Mouse (Mus musculus) myocyte (in vitro differentiated cells): ENCODE results near the gene Hoxc9.

ENCODE experiments used
- CEBPB ChIP-seq: IDR thresholded peaks from 2 replicates; pipeline ENCODE4 v1.6.1; 2011; ENCODE audit warnings: mild to moderate bottlenecking, moderate library complexity; ENCODE audit not compliant: poor library complexity, insufficient read depth, severe bottlenecking
- E2F4 ChIP-seq: IDR thresholded peaks from one replicate; pipeline ENCODE4 v1.6.1; 2011; ENCODE audit warnings: mild to moderate bottlenecking, control low read depth, moderate library complexity; ENCODE audit not compliant: insufficient read depth
- MAX ChIP-seq: IDR thresholded peaks from one replicate; pipeline ENCODE4 v1.6.1; 2011; ENCODE audit warnings: low read depth, mild to moderate bottlenecking, control low read depth
- MYOD1 ChIP-seq, 3 experiments: IDR thresholded peaks; one replicate each; pipeline ENCODE4 v1.6.1; 2011; ENCODE audit warnings: control low read depth in 2 of 3, low read depth in 2 of 3, mild to moderate bottlenecking in 2 of 3, moderate library complexity in 1 of 3; ENCODE audit not compliant: insufficient read length in 2 of 3, control insufficient read depth in 1 of 3
- MYOG ChIP-seq, 3 experiments: IDR thresholded peaks; one replicate each; pipeline ENCODE4 v1.6.1; 2011; ENCODE audit warnings: control low read depth in 2 of 3, low read depth in 2 of 3, mild to moderate bottlenecking in 2 of 3; ENCODE audit not compliant: insufficient read length in 2 of 3, control insufficient read depth in 1 of 3, insufficient read depth in 1 of 3
- POLR2A ChIP-seq: IDR thresholded peaks from one replicate; pipeline ENCODE4 v1.6.1; 2011; ENCODE audit warnings: low read depth, mild to moderate bottlenecking, control low read depth, moderate library complexity; ENCODE audit not compliant: insufficient read length
- POLR2AphosphoS2 ChIP-seq: IDR thresholded peaks from one replicate; pipeline ENCODE4 v1.6.1; 2011; ENCODE audit warnings: low read depth, control low read depth; ENCODE audit not compliant: insufficient read length
- REST ChIP-seq: IDR thresholded peaks from one replicate; pipeline ENCODE4 v1.6.1; 2011; ENCODE audit warnings: mild to moderate bottlenecking, control low read depth, moderate library complexity; ENCODE audit not compliant: insufficient read depth, insufficient read length
- SRF ChIP-seq: IDR thresholded peaks from one replicate; pipeline ENCODE4 v1.6.1; 2011; ENCODE audit warnings: low read depth; ENCODE audit not compliant: control insufficient read depth, insufficient read length
- TCF12 ChIP-seq: IDR thresholded peaks from one replicate; pipeline ENCODE4 v1.6.1; 2011; ENCODE audit warnings: mild to moderate bottlenecking, control low read depth; ENCODE audit not compliant: poor library complexity, insufficient read depth, severe bottlenecking
- TCF3 ChIP-seq: IDR thresholded peaks from one replicate; pipeline ENCODE4 v1.6.1; 2011; ENCODE audit warnings: low read depth, control low read depth; ENCODE audit not compliant: insufficient read length
- USF1 ChIP-seq: IDR thresholded peaks from one replicate; pipeline ENCODE4 v1.6.1; 2011; ENCODE audit warnings: low read depth, mild to moderate bottlenecking, control low read depth, moderate library complexity

DNA sequence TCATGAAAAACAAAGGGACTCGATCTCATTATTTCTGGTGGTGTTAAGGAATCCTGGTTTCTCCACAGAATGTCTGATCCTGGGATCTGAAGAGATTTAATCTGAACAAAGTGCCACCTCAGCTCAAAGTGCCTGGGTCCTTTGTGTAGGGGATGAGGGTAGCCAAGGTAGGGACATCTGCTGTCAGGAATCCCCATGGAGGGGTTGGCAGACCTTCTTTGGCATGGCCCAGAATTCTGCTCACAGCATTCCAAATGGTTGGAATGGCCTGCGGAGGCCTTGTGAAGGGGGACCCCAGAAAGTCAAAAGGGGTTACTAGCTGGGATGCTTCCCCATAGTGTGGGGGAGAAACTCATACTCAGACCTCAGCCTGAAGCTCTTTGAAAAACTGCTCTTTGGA lies 27.4 kb upstream of the Hoxc9 start:
- TF ChIP-seq MAX (no peak), SRF (no peak), USF1 (no peak), MYOG (IDR thresholded peaks at IDR 0.05; ENCODE audit: control insufficient read depth in 1 of 3, insufficient read depth in 1 of 3, insufficient read length in 2 of 3, low read depth in 2 of 3) (no peak), POLR2A (no peak), MYOD1 (IDR thresholded peaks at IDR 0.05; ENCODE audit: control insufficient read depth in 1 of 3, insufficient read length in 2 of 3, low read depth in 2 of 3) (no peak), TCF12 (no peak), REST (no peak), POLR2AphosphoS2 (no peak), E2F4 (no peak), CEBPB (no peak), TCF3 (no peak)
